Mouse (Mus musculus): Measurements from ENCODE around the gene Deaf1. TPM values are rescaled to one million over a fixed set of nuclear protein-coding genes. Genes with fewer than 3 reads are reported as not detected.
"Not testable (repeated sequence)": the region's sequence is repeated elsewhere in the genome, so short reads cannot be mapped to it uniquely, and the experiment has no call there.

The Deaf1 gene
- polyA plus RNA-seq, 1 experiment from 2014 or later: 77.5 TPM

DNA sequence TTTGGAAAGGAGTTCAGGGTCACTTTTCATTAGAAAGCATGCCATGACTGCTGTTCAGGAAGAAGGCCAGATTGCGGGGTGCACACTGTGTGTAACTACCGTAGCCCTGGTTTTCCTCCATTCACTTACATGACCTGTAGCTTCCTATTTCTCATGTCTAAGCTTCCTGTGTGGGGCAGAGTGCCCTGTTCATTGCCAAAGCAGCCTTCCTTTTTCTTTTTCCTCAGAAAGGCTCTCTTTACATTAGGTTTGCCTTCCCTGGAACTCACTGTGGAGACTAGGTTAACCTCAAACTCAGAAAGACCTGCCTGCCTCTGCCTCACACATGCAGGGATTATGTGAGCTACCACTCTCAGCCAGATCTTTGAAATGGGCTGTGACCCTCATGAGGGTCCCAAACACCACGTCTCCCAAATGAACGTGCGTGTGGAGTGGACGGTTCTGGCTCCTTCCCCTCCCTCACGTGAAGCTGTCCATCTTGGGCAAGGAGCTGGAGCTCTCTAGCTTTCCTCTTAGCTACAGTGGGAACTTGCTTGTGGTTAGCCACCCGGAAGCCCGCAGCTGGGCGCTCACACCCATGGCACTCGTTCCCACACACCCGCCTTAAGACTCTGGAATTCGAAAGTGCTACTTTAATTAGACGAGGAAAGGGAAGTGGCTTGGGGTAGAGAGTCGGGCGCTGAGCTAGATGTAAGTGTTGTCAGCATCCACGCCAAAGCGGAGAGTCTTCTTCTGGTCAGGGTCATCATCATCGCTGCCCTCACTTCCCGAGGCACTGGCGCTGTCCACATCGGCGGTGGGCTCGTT, 58.8 kb downstream of the Deaf1 start:
- H3K9me3 ChIP-seq: no peaks in the 10 kb centered on the region
- H3K27me3 ChIP-seq: no peaks in the 10 kb centered on the region
- WGBS: 72% methylated on average over 24 of the region's 24 CpGs
- peaks cover 9% of the 10 kb centered on the region for H3K36me3 ChIP-seq
- peaks cover 19% of the 10 kb centered on the region for H3K4me1 ChIP-seq
- ATAC-seq (ENCODE audit: low FRiP score, low read depth): no peak
- no peak overlapping the region for H3K4me3 ChIP-seq
- H3K9ac ChIP-seq: no peak overlapping the region
- H3K4me2 ChIP-seq (replicated peaks): no peak overlapping the region; the same call in 1 of the 2 replicates
- H3K27ac ChIP-seq: no peak overlapping the region

GRCm38 (mm10) chr7:141265739-141266561, 61.5 kb downstream of the Deaf1 start, which contains the start of gene Irf7:
TSS of gene Irf7 (minus strand) at chr7:141266481.
- peak within 1 kb of the TSS; percentile 70 for H3K9ac ChIP-seq
- ATAC-seq (ENCODE audit: low FRiP score, low read depth): peak; percentile 34; the same call in 1 of the 2 replicates
- H3K4me2 ChIP-seq (replicated peaks): peak within 1 kb of the TSS; percentile 84

GRCm38 (mm10) chr7:141265411-141265738, 62.1 kb downstream of the Deaf1 start:
- Histone ChIP-seq H3K27me3 (no peaks in the 10 kb centered on the region), H3K9me3 (no peaks in the 10 kb centered on the region), H3K9ac (no peak overlapping the region), H3K4me3 (peak overlapping the region; percentile 50; the same call in 1 of the 2 replicates), H3K4me1 (peaks cover 19% of the 10 kb centered on the region), H3K36me3 (peaks cover 42% of the 10 kb centered on the region), H3K27ac (no peak overlapping the region; the same call in 1 of the 2 replicates), H3K4me2 (replicated peaks) (peak overlapping the region; percentile 84)
- 37% methylated on average over 11 of the region's 11 CpGs for WGBS
- ATAC-seq (ENCODE audit: low FRiP score, low read depth): no peak

More at GRCm38 (mm10) chr7:141265739-141266561, 61.5 kb downstream of the Deaf1 start, which contains the start of gene Irf7:
- H3K27me3 ChIP-seq: no peaks in the 10 kb centered on the region
- H3K36me3 ChIP-seq: peaks cover 36% of the 10 kb centered on the region
- no peaks in the 10 kb centered on the region for H3K9me3 ChIP-seq
- peak within 1 kb of the TSS; percentile 50 for H3K4me3 ChIP-seq
- 8% methylated on average over 25 of the region's 25 CpGs for WGBS
- H3K27ac ChIP-seq: no peak within 1 kb of the TSS; the same call in 1 of the 2 replicates
- H3K4me1 ChIP-seq: peaks cover 19% of the 10 kb centered on the region

DNA sequence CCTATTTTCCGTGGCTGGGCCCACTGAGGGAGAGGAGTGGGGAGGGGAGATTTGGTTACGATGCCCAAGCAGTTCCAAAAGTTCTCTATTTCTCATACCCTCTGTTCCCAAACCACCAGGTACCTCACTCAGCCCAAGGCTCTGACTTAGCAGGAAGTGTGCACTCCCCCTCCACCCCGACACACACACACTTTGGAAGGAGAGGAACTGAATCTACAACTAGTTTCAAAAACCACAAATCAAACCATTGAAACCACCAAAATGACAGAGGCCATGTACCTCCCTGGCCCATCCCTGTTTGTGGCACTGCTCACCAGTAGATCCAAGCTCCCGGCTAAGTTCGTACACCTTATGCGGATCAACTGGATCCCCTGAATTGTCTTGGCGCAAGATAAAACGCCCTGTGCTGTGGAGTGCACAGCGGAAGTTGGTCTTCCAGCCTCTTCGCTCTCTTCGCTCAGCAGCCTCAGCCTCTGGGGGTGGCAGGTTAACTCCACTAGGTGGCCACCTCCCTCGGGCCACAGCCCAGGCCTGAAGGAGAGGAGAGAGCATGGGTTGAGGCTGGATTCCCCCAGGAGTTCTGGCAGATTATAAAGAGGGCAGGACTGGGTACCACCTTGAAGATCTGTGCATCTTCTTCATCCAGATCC, 62.6 kb downstream of the Deaf1 start:
- ATAC-seq (ENCODE audit: low FRiP score, low read depth): 0 out of 2 replicates have a peak, but pooled peaks have one; percentile 16
- H3K36me3 ChIP-seq: peaks cover 46% of the 10 kb centered on the region
- H3K4me3 ChIP-seq: no peak overlapping the region
- peak overlapping the region; percentile 84 for H3K4me2 ChIP-seq (replicated peaks)
- no peaks in the 10 kb centered on the region for H3K27me3 ChIP-seq
- no peaks in the 10 kb centered on the region for H3K9me3 ChIP-seq
- peaks cover 19% of the 10 kb centered on the region for H3K4me1 ChIP-seq
- H3K9ac ChIP-seq: 0 out of 2 replicates have a peak overlapping the region, but pooled peaks have one; percentile 13
- 33% methylated on average over 12 of the region's 12 CpGs for WGBS
- no peak overlapping the region for H3K27ac ChIP-seq

- Histone ChIP-seq H3K4me3 (no peak overlapping the region), H3K27ac (no peak overlapping the region), H3K27me3 (no peaks in the 10 kb centered on the region), H3K9me3 (no peaks in the 10 kb centered on the region), H3K9ac (no peak overlapping the region), H3K4me2 (replicated peaks) (no peak overlapping the region), H3K36me3 (peaks cover 54% of the 10 kb centered on the region), H3K4me1 (peaks cover 19% of the 10 kb centered on the region)
- 68% methylated on average over 11 of the region's 11 CpGs for WGBS
- ATAC-seq (ENCODE audit: low FRiP score, low read depth): no peak
Observed at GRCm38 (mm10) chr7:141264041-141264700, 63.3 kb downstream of the Deaf1 start.

- Histone ChIP-seq H3K4me3 (no peak overlapping the region), H3K27me3 (no peaks in the 10 kb centered on the region), H3K9ac (no peak overlapping the region), H3K36me3 (peaks cover 59% of the 10 kb centered on the region), H3K9me3 (no peaks in the 10 kb centered on the region), H3K4me2 (replicated peaks) (no peak overlapping the region), H3K4me1 (peaks cover 19% of the 10 kb centered on the region), H3K27ac (no peak overlapping the region)
- 84% methylated on average over 13 of the region's 13 CpGs for WGBS
- ATAC-seq (ENCODE audit: low FRiP score, low read depth): no peak
Observed at GRCm38 (mm10) chr7:141263640-141264039, 63.9 kb downstream of the Deaf1 start.

GRCm38 (mm10) chr7:141261480-141261879, 66.0 kb downstream of the Deaf1 start:
- ATAC-seq (ENCODE audit: low FRiP score, low read depth): no peak
- no peaks in the 10 kb centered on the region for H3K27me3 ChIP-seq
- peaks cover 80% of the 10 kb centered on the region for H3K36me3 ChIP-seq
- H3K27ac ChIP-seq: no peak overlapping the region
- no peaks in the 10 kb centered on the region for H3K9me3 ChIP-seq
- H3K4me2 ChIP-seq (replicated peaks): no peak overlapping the region
- no peak overlapping the region for H3K9ac ChIP-seq
- H3K4me1 ChIP-seq: peaks cover 17% of the 10 kb centered on the region
- no peak overlapping the region for H3K4me3 ChIP-seq
- WGBS: 88% methylated on average over 3 of the region's 3 CpGs

DNA sequence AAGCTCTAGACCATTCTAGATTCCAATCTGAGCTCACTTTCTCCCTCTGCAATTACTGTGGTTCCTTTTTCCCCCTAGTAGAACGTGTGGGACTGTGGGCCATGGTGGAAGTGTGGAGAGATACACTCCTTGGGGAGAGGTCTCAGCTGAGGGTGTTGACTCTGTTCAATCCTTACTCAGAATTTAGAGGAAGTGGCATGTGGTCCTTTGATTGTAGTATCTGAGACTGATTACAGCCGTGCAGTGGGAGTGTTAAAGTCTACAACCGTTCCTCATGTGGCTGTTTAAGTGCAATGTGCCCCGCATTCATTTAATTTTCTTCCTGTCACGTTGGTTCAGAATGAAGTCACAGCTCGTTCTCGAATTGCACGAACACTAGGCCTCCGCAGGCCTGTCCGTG, 71.3 kb downstream of the Deaf1 start:
- Histone ChIP-seq H3K36me3 (peaks cover 93% of the 10 kb centered on the region), H3K4me2 (replicated peaks) (no peak overlapping the region)
- no peak for ATAC-seq (ENCODE audit: low FRiP score, low read depth)

GRCm38 (mm10) chr7:141250486-141250885, 77.0 kb downstream of the Deaf1 start:
- not testable (repeated sequence) for H3K27ac ChIP-seq; H3K9ac ChIP-seq; H3K4me3 ChIP-seq; H3K4me2 ChIP-seq (replicated peaks); ATAC-seq (ENCODE audit: low FRiP score, low read depth); H3K4me1 ChIP-seq; H3K27me3 ChIP-seq; H3K9me3 ChIP-seq
- 89% methylated on average over 4 of the region's 4 CpGs for WGBS
- H3K36me3 ChIP-seq: peaks cover 94% of the 10 kb centered on the region

More for the DNA sequence above, 71.3 kb downstream of the Deaf1 start:
- Histone ChIP-seq H3K9ac (no peak overlapping the region), H3K4me1 (no peaks in the 10 kb centered on the region), H3K27me3 (no peaks in the 10 kb centered on the region), H3K4me3 (no peak overlapping the region), H3K9me3 (no peaks in the 10 kb centered on the region), H3K27ac (no peak overlapping the region)
- WGBS: 94% methylated on average over 10 of the region's 10 CpGs
